Mouse (Mus musculus): Measurements from ENCODE around the gene Rbfox1.

GRCm38 (mm10) chr16:6348581-6349241 is 463.6 kb downstream of the Rbfox1 start:
- no peak for TF ChIP-seq CTCF (IDR thresholded peaks at IDR 0.05; ENCODE audit: borderline replicate concordance, insufficient read depth, low read length)
- no peak for TF ChIP-seq POLR2A (IDR thresholded peaks at IDR 0.05; ENCODE audit: low read depth, low read length)
